Mouse (Mus musculus) stomach, embryonic 16.5 days (tissue): ENCODE results near the gene Gm21762. TPM values are rescaled to one million over a fixed set of nuclear protein-coding genes. Genes with fewer than 3 reads are reported as not detected.
"Not testable (repeated sequence)": the region's sequence is repeated elsewhere in the genome, so short reads cannot be mapped to it uniquely, and the experiment has no call there.

Source experiments
- ATAC-seq: fragments of 200-750 bp; cut with Nextera tagmentation; 2 replicates; pipeline ENCODE4 v1.8.0; 2017; ENCODE audit warnings: moderate number of reproducible peaks, moderate TSS enrichment; ENCODE audit not compliant: insufficient read depth, low FRiP score
- H3K27ac ChIP-seq: fragments of 300-500 bp; sonication (generic); 2 replicates; pipeline ENCODE4 v1.5.1; 2014; ENCODE audit warnings: low read length
- H3K27me3 ChIP-seq: fragments of 300-500 bp; sonication (generic); 2 replicates; pipeline ENCODE4 v1.6.1; 2014; ENCODE audit warnings: low read length, control low read depth, mixed read lengths; ENCODE audit not compliant: control insufficient read depth, insufficient read depth
- H3K36me3 ChIP-seq: fragments of 300-500 bp; sonication (generic); 2 replicates; pipeline ENCODE4 v1.6.1; 2014; ENCODE audit warnings: low read length; ENCODE audit not compliant: control insufficient read depth, insufficient read depth
- H3K4me1 ChIP-seq: fragments of 300-500 bp; sonication (generic); 2 replicates; pipeline ENCODE4 v1.6.1; 2014; ENCODE audit warnings: low read length, control low read depth, mixed read lengths; ENCODE audit not compliant: control insufficient read depth, insufficient read depth
- H3K4me2 ChIP-seq: fragments of 300-500 bp; sonication (generic); 2 replicates; pipeline ENCODE4 v1.6.1; 2014; ENCODE audit warnings: low read depth, low read length, mixed read lengths
- H3K4me3 ChIP-seq: fragments of 300-500 bp; sonication (generic); replicated peaks from 2 replicates; pipeline ENCODE4 v1.5.1; 2014; ENCODE audit warnings: mild to moderate bottlenecking, low read length
- H3K9ac ChIP-seq: fragments of 300-500 bp; sonication (generic); 2 replicates; pipeline ENCODE4 v1.6.1; 2014; ENCODE audit warnings: low read length
- H3K9me3 ChIP-seq: fragments of 300-500 bp; sonication (generic); replicated peaks from 2 replicates; pipeline ENCODE4 v1.6.1; 2016; ENCODE audit warnings: low read length, control low read depth; ENCODE audit not compliant: control insufficient read depth
- WGBS: fragments of 180-500 bp; shearing (Covaris S2); extraction: QIAGEN DNeasy Blood & Tissue Kit; methylation state at CpG from one replicate; pipeline ENCODE4 v1.1.7; 2014; 5-methylcytosine and 5-hydroxymethylcytosine counted together
- polyA plus RNA-seq: library from polyadenylated mRNA; unstranded; fragments of >200 nt; fragmentation: Nextera tagmentation; extraction: Ambion mirVana; gene quantifications from 2 replicates; pipeline ENCODE4 v1.2.1, GENCODE M21; 2015

Gene Gm21762
- polyA plus RNA-seq, 1 experiment from 2014 or later, result not detected

- 92% methylated on average over 16 of the region's 25 CpGs for WGBS
- H3K4me2 ChIP-seq, ATAC-seq, H3K36me3 ChIP-seq, H3K27ac ChIP-seq, H3K9ac ChIP-seq, H3K4me1 ChIP-seq, H3K9me3 ChIP-seq, H3K27me3 ChIP-seq, H3K4me3 ChIP-seq: not testable (repeated sequence)
These were observed 7.4 kb upstream of the Gm21762 start for GRCm38 (mm10) chr13:120223012-120223659.

GRCm38 (mm10) chr13:120220922-120221321 is 5.2 kb upstream of the Gm21762 start:
- WGBS, result 88% methylated on average over 5 of the region's 5 CpGs
- H3K9me3 ChIP-seq, H3K27ac ChIP-seq, H3K27me3 ChIP-seq, H3K36me3 ChIP-seq, H3K9ac ChIP-seq, ATAC-seq, H3K4me2 ChIP-seq, H3K4me1 ChIP-seq, H3K4me3 ChIP-seq: not testable (repeated sequence)

- H3K27ac ChIP-seq, H3K27me3 ChIP-seq, H3K4me3 ChIP-seq, ATAC-seq, H3K4me1 ChIP-seq, H3K9me3 ChIP-seq, H3K36me3 ChIP-seq, H3K4me2 ChIP-seq, H3K9ac ChIP-seq: not testable (repeated sequence)
- WGBS, result 72% methylated on average over 7 of the region's 8 CpGs
These were observed 19.4 kb downstream of the Gm21762 start for GRCm38 (mm10) chr13:120196189-120196821.

GRCm38 (mm10) chr13:120172133-120172532 is 43.6 kb downstream of the Gm21762 start, which contains the start of gene Gm21818:
Gm21818 (plus strand) TSS chr13:120172433.
- not testable (repeated sequence) for H3K4me2 ChIP-seq, H3K4me3 ChIP-seq, ATAC-seq, H3K27ac ChIP-seq, H3K9me3 ChIP-seq, H3K4me1 ChIP-seq, H3K9ac ChIP-seq, H3K36me3 ChIP-seq, H3K27me3 ChIP-seq
- WGBS, result 75% methylated on average over 4 of the region's 4 CpGs

- H3K4me2 ChIP-seq, H3K4me1 ChIP-seq, H3K4me3 ChIP-seq, ATAC-seq, H3K9me3 ChIP-seq, H3K9ac ChIP-seq, H3K27ac ChIP-seq, H3K36me3 ChIP-seq, H3K27me3 ChIP-seq: not testable (repeated sequence)
- 53% methylated on average over 5 of the region's 5 CpGs for WGBS
These were observed 47.4 kb downstream of the Gm21762 start for GRCm38 (mm10) chr13:120168301-120168700.

Other genes with a start within 250 kb of the Gm21762 start
- not detected in 2 replicates for gene Gm36079, start 188.9 kb downstream of the Gm21762 start, polyA plus RNA-seq
- gene Gm21188, start 163.8 kb downstream of the Gm21762 start, polyA plus RNA-seq, result 0.12 TPM in 1 of 2 replicates, not detected in the other
- gene Gm20767, start 75.7 kb downstream of the Gm21762 start, polyA plus RNA-seq, result not detected in 2 replicates
- gene Gm21818, start 43.5 kb downstream of the Gm21762 start, polyA plus RNA-seq, result not detected in 2 replicates
- not detected in 2 replicates for gene Gm21731, start 23.2 kb upstream of the Gm21762 start, polyA plus RNA-seq
- not detected in 2 replicates for gene AF067061, start 47.2 kb upstream of the Gm21762 start, polyA plus RNA-seq
- gene BC147527, start 84.4 kb upstream of the Gm21762 start, polyA plus RNA-seq, result 0.51 and 0.75 TPM in 2 replicates
- not detected in 2 replicates for gene Tcstv3, start 100.9 kb upstream of the Gm21762 start, polyA plus RNA-seq